Mouse (Mus musculus) layer of hippocampus, postnatal 36 days (tissue): ENCODE measurements at regions not wholly inside any gene's neighbourhood (a gene's known extent, or its start where the extent isn't known, plus 50 kb on each side); places are given as distances from the start of the nearest gene placed in this dataset.

Source experiments
- DNase-seq, 2 experiments: peaks; one replicate each; pipeline ENCODE4 v3.0.0; 2022

DNA sequence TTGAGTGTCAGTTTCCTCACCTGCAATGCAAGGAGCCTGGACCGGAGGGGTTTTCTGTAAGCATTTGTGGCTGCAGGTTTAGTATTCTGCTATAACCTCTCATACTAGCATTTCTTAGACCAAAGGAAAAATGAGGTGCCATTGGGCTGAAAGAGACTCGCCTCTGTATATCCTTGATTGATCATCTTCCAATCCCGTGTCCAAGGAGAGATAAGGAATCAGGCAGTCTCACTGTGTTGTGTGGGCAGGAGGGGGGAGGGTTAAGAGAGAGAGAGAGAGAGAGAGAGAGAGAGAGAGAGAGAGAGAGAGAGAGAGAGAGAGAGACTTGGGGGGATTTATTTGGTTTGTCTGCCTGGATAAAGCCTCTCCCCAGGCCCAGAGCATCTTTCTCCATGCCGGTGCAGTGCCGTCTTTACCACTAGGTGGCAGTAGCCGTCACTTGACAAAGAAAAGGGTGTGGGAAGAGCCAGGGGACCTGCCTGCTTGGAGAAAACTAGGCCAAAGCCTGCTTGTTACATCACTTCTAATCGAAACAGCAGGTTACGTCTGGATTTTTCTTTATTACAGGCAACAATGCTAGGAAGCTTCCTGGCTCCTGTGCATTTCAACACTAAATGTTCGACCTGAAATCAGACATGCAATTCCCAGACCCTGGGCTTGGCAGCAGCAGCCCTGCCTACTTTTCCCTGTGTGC, 56.1 kb upstream of the Ces5a start:
- peak; percentile 86 to 89 for DNase-seq

DNA sequence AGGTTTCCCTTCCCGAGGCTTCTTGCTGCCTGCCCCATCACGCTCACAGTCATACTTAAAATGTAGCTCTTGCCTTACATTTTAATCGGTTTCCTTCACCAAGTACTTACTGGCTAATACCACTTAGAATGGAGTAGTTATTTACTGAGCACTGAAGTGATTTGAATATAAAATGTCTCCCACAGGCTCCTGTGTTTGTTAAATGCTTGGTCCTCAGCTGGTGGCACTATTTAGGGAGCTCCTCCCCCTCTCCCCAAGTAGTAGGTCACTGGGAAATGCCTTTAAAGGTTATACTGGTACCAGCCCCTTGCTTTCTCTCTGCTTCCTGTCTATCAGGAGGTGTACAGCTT, 56.6 kb upstream of the Ces5a start:
- DNase-seq = no peak

DNA sequence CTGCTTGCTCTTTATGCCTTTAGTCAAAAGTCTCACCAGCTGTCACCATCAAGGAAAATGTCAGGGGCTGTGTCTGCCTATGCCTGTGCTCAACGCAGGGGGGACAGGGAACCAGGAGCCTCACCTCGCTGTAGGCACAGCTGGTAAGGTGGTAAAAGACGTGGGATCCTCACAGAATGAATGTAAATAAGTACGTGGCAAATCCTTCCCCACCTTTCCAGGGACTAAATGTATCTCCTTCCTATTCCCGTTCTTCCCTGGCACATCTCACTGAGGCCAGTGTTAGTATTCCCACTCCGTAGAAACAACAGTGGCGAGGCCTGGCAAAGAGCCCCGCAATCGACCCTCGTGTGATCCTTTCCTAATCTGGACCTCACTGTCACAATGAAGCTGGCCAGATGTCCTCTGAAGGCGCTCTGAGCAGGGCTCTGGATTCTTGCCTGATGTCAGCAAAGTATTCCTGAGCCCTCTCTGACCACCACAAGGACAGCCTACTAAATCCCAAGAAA, 63.0 kb upstream of the Ces5a start:
- DNase-seq = peak; percentile 20 to 27

DNA sequence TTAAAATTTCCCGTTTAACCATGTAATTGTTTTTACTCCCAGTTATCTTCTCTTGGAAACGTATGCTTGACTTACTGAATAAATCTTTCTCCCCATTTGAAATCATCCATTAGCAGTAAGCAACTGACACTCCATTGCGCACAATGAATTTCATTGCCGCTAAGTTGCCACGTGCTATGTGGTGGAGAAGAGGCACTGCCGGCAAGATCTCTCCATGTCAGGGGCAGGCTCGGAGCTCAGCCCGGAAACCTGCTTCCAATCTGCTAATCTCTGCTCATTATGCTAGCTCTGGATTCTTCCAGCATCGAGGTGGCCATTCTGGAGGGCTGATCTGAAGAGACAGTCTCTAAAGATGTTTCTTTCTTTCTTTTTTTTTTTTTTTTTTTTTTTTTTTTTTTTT, 63.7 kb upstream of the Ces5a start:
- no peak for DNase-seq

DNA sequence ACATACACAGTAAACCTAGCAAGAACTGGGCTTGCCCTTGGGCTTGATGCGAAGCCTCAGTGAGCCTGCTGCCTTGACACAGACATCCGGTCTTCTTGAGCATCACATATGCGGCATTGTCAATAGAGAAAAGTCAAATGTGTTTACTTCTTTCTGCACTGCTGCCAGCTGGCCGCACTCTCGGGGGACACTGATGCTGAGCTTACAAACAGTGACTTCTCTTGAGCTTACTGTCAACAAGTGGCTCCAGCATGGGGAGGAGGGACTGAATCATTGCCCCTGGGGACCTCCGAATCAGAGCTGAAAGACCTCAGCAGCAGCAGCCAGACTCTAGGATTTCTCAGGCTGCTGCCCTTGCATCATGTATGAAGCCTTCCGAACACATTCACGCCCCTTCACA, 64.1 kb upstream of the Ces5a start:
- no peak for DNase-seq

DNA sequence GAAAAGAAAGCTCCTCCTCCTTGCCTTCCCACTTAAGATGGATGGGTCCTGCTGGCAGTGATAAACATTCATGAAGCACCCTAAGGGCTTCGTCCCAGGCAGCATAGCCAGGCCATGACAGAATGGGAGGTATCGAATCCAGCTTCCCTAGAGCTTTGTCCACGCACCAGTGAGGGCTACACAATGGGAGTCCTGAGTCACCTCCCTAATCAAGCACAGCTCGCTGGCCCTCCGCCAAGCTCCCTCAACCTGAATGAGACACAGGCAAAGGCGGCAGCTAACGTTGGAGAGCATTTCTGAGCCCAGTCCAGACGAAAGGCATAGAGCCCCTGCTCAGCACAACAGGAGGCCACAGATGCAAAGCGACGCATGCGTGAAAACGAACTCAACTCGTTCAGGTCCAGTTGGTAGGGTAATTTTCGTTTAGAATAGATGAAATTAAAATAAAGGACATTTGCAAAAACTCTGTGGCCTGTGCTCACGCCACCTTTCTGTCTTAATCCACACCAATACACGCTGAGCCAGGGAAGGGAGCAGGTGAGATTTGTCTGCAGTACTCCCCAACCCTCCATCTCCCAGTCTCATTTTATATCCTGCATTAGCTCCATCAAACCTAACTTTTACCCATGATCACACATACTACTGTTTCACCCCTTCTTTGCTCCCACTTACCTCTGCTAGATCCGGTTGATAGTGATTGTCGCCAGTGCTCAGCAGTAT, 91.3 kb upstream of the Ces5a start:
- DNase-seq = no peak

DNA sequence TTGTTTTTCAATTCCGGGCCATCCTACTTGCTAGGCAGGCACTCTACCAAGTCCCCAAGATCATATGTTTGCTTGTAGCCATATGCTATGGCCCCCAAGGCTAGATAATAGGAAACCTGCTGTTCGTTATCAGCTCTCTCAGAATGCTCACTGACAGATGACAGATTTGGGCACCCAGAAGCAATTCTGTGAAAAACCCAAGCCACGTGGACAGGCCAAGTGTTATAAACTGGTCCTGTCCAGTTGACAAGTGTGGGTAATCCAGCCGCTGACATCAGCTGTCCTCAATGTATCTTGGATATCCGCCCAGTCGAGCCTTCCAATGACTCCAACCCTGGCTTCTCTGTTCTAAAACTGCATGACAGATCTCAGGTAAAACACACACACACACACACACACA, 92.0 kb upstream of the Ces5a start:
- no peak for DNase-seq

DNA sequence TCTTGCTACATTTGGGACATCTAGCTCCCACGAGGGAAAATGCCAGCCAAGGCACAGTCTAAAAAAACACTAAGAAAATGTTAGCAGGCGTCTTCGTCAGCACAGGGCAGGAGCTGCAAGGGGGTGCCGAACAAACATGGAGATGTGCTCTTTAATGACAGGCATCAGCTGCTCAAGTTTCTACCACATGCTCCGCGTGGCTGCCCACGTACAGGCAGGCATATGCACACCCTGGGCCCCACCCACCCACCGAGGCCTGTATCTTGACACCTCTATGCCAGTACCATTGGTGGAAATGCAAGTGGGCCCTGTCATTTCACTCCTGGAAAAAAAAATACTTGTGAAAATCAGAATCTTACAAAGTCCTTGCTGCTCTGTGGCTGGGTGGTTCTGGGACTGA, 97.3 kb upstream of the Ces5a start:
- DNase-seq = peak; percentile 26 to 27

DNA sequence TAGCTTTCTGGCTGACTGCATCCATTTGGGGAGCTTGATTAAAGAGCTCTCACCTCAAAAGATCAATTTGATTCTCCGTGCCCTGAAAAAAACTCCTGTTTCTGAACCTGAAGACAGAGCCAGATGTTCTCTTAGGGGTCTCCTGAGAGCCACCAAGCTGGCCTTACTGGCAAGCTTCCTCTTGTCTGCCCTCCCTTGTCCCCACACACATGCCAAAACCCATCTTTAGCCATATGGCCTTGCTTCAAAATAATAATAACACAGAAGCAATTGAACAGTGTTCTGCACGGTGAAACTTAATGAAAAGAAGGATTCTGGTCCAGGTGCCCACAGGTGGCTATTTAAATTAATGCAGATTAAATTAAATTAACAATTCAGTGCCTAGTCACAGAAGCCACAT, 107.1 kb upstream of the Ces5a start:
- no peak for DNase-seq

DNA sequence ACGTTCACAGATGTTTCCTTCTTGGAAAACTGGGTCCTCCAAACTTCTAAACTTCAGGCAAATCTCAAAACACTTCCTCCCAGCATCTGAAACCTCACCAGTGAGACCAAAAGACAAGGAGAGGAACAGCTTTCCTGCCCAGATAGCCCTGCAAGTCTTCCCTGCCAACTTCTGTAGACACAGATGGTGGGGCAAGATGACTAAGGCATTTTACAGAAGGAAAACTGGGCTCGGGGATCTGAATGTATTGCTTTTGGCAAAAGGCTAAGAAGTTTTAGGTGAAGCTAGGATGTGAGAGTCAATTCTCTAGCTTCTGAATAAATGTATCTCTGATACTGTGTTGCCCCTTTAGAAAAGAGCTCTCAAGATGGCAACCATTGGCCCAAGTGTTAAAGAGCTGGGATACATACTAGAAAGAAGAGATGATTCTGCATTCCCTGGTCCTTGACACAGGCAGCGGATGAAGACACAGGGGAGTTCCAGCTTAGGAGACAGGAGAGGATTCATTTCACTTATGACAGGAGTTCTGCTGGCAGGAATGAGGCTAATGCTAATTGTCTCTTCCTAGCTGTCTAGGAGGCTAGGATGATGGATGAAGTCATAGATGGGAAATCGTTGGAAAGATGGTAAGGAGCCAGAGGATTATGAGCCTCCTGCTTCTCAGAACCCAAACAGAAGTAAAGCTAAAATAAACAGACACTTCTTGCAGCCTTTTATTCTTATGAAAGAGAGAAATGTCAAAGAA, 108.0 kb upstream of the Ces5a start:
- DNase-seq = peak in 1 of 2 experiments; percentile 15

DNA sequence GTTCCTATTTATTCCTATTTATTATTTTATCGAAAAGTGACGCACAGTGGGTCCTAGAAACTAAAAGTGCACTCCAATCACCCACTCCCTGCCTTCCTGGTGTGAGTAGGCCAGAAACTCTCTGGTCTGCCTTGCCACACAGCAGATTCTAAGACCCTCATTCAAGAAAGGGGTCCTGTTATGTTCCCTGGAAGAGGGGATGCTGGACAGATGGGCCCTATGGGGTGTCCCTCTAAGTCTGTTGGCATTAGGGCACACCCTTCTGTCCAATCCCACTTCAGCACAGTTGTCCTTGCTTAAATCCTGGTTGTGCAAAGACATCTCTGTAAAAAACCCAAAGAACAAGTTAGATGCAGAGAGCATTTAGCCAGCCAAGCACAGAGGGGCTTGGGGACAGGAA, 117.8 kb upstream of the Ces5a start:
- no peak for DNase-seq

DNA sequence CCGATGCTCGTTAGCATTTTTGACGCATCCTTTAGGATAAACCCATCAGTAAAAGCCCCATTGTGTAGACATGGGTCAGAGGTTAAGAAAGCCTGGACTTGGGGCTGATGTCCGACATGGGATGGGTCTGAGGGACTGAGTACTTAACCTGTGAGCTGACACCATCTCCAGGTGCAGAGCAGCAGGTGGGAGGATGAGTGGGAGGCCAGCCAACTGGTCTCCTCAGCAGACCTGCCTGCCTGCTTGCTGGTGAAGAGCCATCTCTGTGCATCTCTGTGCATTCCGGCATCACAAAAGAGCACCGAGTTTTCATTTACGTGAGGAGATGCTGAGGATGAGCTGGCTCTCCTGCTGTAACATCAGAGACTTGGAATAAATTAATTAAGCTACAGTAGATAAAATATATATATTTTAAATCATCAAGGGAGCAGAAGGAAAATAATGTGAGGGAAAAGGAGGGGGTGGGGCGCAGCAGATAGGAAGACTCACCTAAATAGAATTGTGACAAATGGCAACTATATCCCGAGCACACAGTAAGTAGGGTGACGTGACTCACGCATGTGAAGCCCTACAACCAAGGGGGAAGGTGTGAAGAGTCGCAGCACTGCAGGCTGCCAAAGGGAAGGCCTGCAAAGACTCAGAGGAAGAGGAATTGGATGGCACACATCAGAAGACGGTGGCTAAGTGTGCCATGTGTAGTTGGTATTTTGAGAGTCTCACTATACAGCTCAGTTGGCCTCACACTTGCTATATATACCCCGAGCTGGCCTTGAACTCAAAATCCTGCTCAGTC, 118.5 kb upstream of the Ces5a start:
- no peak for DNase-seq

DNA sequence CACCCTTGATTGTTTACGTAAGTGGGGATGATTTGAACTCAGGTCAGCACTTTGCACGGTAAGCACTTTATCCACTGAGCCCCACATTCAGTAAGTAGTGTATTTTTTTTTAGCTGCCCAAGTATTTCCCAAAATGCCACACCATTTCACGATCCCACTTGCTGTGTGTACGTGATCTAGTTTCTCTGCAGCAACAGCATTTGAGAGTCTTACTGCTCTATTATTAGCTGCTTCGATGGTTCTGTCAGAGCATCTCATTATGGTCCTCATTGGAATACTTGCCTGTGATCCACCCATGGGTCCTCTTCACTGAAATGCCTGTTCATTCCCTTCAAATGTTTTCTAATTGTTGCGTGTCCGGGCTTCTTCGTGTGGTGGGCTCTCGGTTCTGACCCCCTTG, 120.1 kb upstream of the Ces5a start:
- no peak for DNase-seq

DNA sequence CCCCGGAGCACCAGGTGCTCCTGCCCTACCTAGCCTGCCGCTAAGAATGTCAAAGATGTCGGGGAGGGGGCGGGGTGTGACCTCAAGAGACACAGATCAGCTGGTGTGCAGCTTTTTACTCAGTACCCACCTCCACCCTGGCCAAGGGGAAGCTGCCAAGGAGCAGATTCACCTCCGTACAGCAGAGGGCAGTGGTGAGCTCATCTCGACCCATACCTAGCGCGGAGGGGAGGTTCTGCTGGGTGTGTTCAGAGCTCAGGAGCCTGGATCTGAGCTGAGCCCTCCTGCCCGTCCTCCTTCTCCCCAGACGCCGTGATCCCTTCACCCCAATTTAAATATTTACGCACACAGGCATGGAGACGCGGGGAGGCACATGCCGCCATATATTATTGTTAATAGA, 126.1 kb upstream of the Ces5a start:
- peak; percentile 81 to 86 for DNase-seq

DNA sequence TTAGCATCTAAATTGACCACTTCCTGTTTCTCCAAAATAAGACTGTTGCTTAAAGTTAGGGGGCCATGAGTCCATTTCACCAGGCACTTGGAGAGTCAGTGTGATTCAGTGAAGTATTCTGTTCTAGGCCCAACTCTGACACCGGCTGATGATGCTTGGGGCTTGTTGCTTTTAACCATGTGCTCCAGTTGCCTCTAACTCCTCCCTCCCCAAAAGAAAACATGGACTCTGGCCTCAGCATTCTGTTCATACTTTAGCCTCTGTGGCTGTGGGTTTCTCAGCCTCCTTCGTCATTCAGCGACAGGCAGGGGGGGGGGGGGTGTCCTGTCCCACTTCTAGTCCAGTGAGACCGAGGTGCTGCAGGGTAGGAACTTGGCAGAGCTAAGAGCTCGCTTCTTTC, 126.6 kb upstream of the Ces5a start:
- no peak for DNase-seq

DNA sequence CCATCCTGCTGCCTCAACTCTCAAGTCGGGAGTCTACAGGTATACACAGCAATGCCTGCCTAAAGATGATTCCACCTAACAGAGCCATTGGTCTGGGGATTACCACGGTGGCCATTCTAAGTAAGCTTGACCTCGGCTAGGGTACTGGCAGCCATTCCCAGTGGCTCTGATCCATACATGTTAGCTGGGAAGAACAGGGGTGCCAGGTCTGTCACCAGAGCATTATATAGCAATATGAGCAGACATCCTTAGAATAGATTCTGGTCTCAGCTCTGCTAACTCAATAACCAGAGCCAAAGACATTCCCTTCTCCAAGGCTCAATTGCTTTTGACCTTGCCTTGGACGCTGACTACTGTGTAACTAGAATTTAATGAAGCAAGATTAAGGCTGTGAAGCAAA, 128.2 kb upstream of the Ces5a start:
- DNase-seq = no peak

DNA sequence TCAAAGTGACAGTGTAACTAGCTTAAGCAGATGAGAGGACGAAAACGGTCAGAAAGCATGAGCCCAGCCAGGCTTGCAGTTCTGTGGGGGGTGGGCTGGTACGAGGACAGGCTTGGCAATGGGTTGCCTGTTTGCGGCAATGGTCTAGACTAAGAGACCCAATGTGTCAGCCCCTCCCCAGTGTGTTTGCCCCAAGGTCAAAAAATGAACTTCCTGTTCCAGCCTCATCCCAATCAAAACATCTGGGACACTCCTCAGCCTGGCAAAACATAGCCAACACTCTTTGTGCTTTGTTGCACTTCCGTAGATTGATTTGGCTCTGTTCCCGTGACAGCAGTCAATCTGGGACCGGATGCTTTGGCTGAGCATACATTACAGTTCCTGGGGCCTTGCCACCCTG, 132.7 kb upstream of the Ces5a start:
- no peak for DNase-seq

DNA sequence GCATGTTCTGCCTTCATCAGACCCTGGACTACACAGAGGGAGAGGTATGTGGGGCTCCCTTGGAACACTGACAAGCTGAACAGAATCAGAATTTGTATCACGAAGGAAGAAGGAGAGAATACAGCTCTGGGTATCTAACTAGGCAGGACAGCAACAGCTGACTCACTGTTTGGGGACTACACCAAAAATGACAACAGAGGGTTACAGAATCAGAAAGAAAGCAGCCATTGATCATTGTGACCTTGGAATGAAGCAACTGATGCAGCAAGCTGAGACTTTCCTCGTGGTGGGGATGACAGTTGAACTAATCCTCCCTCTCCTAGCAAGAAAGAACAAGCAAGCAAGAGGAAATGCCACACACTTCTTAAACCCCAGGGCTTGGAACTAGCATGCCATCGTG, 135.0 kb upstream of the Gnao1 start:
- DNase-seq = no peak

DNA sequence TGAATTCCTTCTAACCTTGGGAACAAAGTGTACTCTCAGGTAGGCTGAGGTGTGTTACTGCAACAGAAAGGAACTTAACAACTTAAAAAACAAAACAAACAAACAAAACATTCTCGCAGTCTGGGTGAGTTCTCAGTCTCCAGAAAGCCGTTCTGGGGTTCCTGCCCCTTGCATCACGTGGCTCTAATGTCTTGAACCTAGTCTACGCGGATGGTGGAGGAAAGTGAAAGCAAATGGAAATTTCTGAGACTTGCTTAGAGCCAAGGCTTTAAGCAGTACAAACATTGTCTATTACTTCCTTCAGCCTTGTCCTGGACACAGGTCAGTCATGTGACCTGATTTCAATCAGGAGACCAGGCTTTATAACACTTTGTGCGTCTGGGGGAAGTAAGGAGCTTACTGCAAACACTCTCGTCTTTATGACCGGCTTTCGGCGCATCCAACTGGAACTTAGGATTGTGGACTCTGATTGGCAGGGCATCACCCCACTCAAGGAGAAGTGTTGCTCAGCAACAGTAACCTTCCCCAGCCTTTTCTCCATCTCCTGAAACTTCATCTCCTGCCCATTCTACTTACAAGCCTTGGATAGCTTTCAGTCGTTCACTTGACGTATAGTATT, 125.9 kb upstream of the Gnao1 start:
- no peak for DNase-seq

DNA sequence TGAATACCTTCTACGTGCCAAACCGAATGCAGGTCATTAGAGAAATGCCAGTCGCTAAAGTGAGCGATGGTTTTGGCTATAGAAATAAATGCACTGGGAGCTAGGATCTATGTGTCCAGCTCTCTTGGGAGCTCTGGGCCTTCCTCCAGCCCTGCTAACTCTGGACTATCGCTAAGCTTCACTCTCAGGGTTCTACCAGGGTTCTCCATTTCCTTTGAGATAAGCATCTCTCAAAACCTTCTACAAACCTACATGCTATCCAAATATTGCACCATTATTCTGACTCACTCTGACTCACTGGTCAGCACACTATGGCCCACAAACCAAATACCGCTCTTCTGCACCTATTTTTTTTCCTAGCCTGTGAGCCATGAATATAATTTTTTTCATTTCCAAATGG, 125.4 kb upstream of the Gnao1 start:
- no peak for DNase-seq

DNA sequence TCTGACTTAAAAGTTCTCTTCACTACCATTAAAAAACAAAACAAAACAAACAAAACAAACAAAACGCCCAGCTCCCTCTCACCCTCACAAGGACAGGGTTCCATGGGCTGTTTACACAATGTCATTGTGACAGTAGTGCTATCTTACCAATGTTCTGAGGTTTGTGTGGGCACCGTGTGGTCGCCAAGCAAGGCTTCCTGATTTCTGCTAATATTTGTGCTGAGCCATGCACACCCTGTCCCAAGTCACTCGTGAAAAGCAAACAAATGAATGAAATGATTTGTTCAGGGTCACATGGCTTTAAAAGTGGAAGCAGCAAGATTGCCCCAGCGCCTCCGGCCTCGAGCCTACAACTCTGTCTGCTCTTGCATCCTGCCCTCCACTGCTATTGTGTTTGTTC, 120.9 kb upstream of the Gnao1 start:
- DNase-seq = no peak

DNA sequence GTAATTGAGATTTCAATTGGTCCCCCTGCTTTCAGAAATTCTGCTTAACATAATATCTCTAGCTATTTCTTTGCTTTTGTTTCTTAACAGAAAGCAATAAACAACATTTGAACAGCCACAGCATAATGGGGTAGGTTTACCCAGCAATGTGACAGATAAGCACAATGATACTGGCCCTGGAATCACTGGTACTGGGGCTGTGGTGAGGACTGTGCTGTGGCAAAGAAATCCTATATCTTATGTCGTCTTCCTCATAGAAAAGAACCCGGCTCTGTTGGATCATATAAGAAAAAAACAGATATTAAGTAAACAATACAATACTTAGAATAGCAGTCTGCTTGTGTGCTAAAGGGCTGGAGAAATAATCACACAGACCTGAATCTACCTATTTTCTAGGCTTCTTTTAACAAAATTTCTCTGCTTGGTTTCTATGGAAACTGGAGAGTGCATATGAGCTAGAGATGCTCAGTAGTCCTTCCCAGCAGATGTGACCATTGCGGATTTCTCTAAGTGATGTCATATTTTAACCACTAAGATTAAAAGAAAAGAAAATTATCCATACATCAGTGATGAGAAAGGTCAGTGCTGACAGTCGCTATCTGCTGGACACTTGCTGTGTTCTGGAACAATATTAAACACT, 119.8 kb upstream of the Gnao1 start:
- no peak for DNase-seq
